Mouse (Mus musculus) CH12.LX (cell line): ENCODE results near the gene Cntnap1. TPM values are rescaled to one million over a fixed set of nuclear protein-coding genes. Genes with fewer than 3 reads are reported as not detected.

Experiments used
- DNase-seq: peaks from one replicate; pipeline ENCODE4 v3.0.0-alpha.2; 2013; ENCODE audit errors: extremely low read depth
- H3K27ac ChIP-seq: 2 replicates; pipeline ENCODE4 v1.5.1; 2012; ENCODE audit warnings: low read depth, mild to moderate bottlenecking, control low read depth, moderate library complexity; ENCODE audit not compliant: insufficient read depth
- H3K27me3 ChIP-seq: replicated peaks from 2 replicates; pipeline ENCODE3; 2012; ENCODE audit warnings: inconsistent platforms
- H3K36me3 ChIP-seq, 2 experiments: replicated peaks in 1 of 2; 2 replicates each; pipeline versions ENCODE3 to v1.6.1; 2012; ENCODE audit warnings: inconsistent platforms in 1 of 2, low read length in 1 of 2, mild to moderate bottlenecking in 1 of 2, mixed read lengths in 1 of 2, moderate library complexity in 1 of 2; ENCODE audit not compliant: control insufficient read depth in 1 of 2, insufficient read depth in 1 of 2
- H3K4me1 ChIP-seq, 2 experiments: 2 replicates each; pipeline ENCODE4 v1.6.1; 2012; ENCODE audit warnings: inconsistent platforms in 1 of 2, moderate library complexity in 1 of 2; ENCODE audit not compliant: insufficient read depth in 2 of 2, control insufficient read depth in 1 of 2
- H3K4me2 ChIP-seq: 2 replicates; pipeline ENCODE4 v1.6.1; 2012; ENCODE audit warnings: low read depth, mild to moderate bottlenecking, control low read depth; ENCODE audit not compliant: poor library complexity, insufficient read depth, severe bottlenecking
- H3K4me3 ChIP-seq, 3 experiments: fragments of 150-350 bp in 1 of 3; sonication (generic) in 1 of 3; replicated peaks in 1 of 3; 2 replicates each; pipeline versions ENCODE3 to v1.5.1; 2011 to 2012; ENCODE audit warnings: low read depth in 2 of 3, low read length in 2 of 3, mild to moderate bottlenecking in 2 of 3, moderate library complexity in 2 of 3, control low read depth in 1 of 3, improper control_type of control experiment in 1 of 3, inconsistent platforms in 1 of 3, mixed read lengths in 1 of 3; ENCODE audit not compliant: poor library complexity in 1 of 3
- H3K79me2 ChIP-seq: replicated peaks from 2 replicates; pipeline ENCODE4 v1.6.1; 2012; ENCODE audit warnings: mild to moderate bottlenecking, moderate library complexity; ENCODE audit not compliant: control insufficient read depth, poor library complexity, insufficient read depth, severe bottlenecking; ENCODE audit errors: extremely low read depth
- H3K9ac ChIP-seq: 2 replicates; pipeline ENCODE4 v1.6.1; 2012; ENCODE audit warnings: low read depth, mild to moderate bottlenecking, control low read depth, moderate library complexity; ENCODE audit not compliant: insufficient read depth
- H3K9me3 ChIP-seq: replicated peaks from 2 replicates; pipeline ENCODE3; 2012; ENCODE audit warnings: low read length, inconsistent platforms, mixed read lengths
- CHD1 ChIP-seq: IDR thresholded peaks from 2 replicates; pipeline ENCODE4 v1.6.1; 2012; ENCODE audit warnings: low read depth, low read length, improper control_type of control experiment, inconsistent platforms
- CTCF ChIP-seq, 2 experiments: IDR thresholded peaks in 1 of 2; conservative IDR thresholded peaks in 1 of 2; 2 replicates each; pipeline ENCODE4 v1.5.1; 2011 to 2012; ENCODE audit warnings: low read depth in 2 of 2, low read length in 2 of 2, improper control_type of control experiment in 1 of 2, inconsistent platforms in 1 of 2, mild to moderate bottlenecking in 1 of 2, moderate library complexity in 1 of 2
- ELF1 ChIP-seq: IDR thresholded peaks from 2 replicates; pipeline ENCODE4 v1.6.1; 2014; ENCODE audit warnings: low read depth, mild to moderate bottlenecking, inconsistent platforms, low read length, improper control_type of control experiment
- EP300 ChIP-seq: IDR thresholded peaks from 2 replicates; pipeline ENCODE4 v1.6.1; 2011; ENCODE audit warnings: low read length, improper control_type of control experiment
- ETS1 ChIP-seq: conservative IDR thresholded peaks from 2 replicates; pipeline ENCODE4 v1.6.1; 2012; ENCODE audit warnings: low read depth, mild to moderate bottlenecking, inconsistent platforms, low read length, improper control_type of control experiment, moderate library complexity
- GABPA ChIP-seq: IDR thresholded peaks from 2 replicates; pipeline ENCODE4 v1.6.1; 2012; ENCODE audit warnings: low read depth, low read length, improper control_type of control experiment, inconsistent platforms; ENCODE audit not compliant: insufficient replicate concordance
- HCFC1 ChIP-seq: IDR thresholded peaks from 2 replicates; pipeline ENCODE4 v1.6.1; 2012; ENCODE audit warnings: low read depth, mild to moderate bottlenecking, inconsistent platforms, low read length, improper control_type of control experiment
- IRF4 ChIP-seq: IDR thresholded peaks from 2 replicates; pipeline ENCODE4 v1.6.1; 2014; ENCODE audit warnings: low read depth, mild to moderate bottlenecking, inconsistent platforms, low read length, improper control_type of control experiment
- JUN ChIP-seq: IDR thresholded peaks from 2 replicates; pipeline ENCODE4 v1.6.1; 2011; ENCODE audit warnings: low read depth, mild to moderate bottlenecking, low read length, improper control_type of control experiment, moderate library complexity; ENCODE audit not compliant: insufficient read depth
- JUND ChIP-seq: conservative IDR thresholded peaks from 2 replicates; pipeline ENCODE4 v1.6.1; 2011; ENCODE audit warnings: low read depth, low read length, improper control_type of control experiment
- KAT2A ChIP-seq: IDR thresholded peaks from 2 replicates; pipeline ENCODE4 v1.6.1; 2012; ENCODE audit warnings: low read length, improper control_type of control experiment, inconsistent platforms; ENCODE audit not compliant: insufficient replicate concordance
- MAFK ChIP-seq: IDR thresholded peaks from 2 replicates; pipeline ENCODE4 v1.6.1; 2011; ENCODE audit warnings: low read length, improper control_type of control experiment; ENCODE audit not compliant: insufficient replicate concordance
- MAX ChIP-seq: IDR thresholded peaks from 2 replicates; pipeline ENCODE4 v1.6.1; 2011; ENCODE audit warnings: low read length, improper control_type of control experiment
- MAZ ChIP-seq: IDR thresholded peaks from 2 replicates; pipeline ENCODE4 v1.6.1; 2012; ENCODE audit warnings: low read depth, mild to moderate bottlenecking, inconsistent platforms, low read length, improper control_type of control experiment, moderate library complexity
- MEF2A ChIP-seq: IDR thresholded peaks from 2 replicates; pipeline ENCODE4 v1.6.1; 2014; ENCODE audit warnings: low read depth, mild to moderate bottlenecking, inconsistent platforms, low read length, improper control_type of control experiment, borderline replicate concordance
- MXI1 ChIP-seq: IDR thresholded peaks from 2 replicates; pipeline ENCODE4 v1.6.1; 2011; ENCODE audit warnings: mild to moderate bottlenecking, low read depth, low read length, improper control_type of control experiment
- MYC ChIP-seq: IDR thresholded peaks from 2 replicates; pipeline ENCODE4 v1.6.1; 2011; ENCODE audit warnings: low read depth, mild to moderate bottlenecking, improper control_type of control experiment, low read length
- NELFE ChIP-seq: IDR thresholded peaks from 2 replicates; pipeline ENCODE4 v1.6.1; 2011; ENCODE audit warnings: low read depth, low read length, improper control_type of control experiment
- NRF1 ChIP-seq: IDR thresholded peaks from 2 replicates; pipeline ENCODE4 v1.6.1; 2014; ENCODE audit warnings: low read depth, mild to moderate bottlenecking, inconsistent platforms, low read length, improper control_type of control experiment, moderate library complexity
- PAX5 ChIP-seq: IDR thresholded peaks from 2 replicates; pipeline ENCODE4 v1.6.1; 2012; ENCODE audit warnings: low read length, inconsistent platforms, mixed read lengths
- POLR2A ChIP-seq: IDR thresholded peaks from 2 replicates; pipeline ENCODE4 v1.6.1; 2011; ENCODE audit warnings: low read depth, mild to moderate bottlenecking, improper control_type of control experiment, low read length
- RAD21 ChIP-seq: IDR thresholded peaks from 2 replicates; pipeline ENCODE4 v1.6.1; 2011; ENCODE audit warnings: low read depth, mild to moderate bottlenecking, low read length, improper control_type of control experiment, moderate library complexity
- RCOR1 ChIP-seq: conservative IDR thresholded peaks from 2 replicates; pipeline ENCODE4 v1.6.1; 2012; ENCODE audit warnings: low read depth, mild to moderate bottlenecking, inconsistent platforms, low read length, improper control_type of control experiment
- SMC3 ChIP-seq: IDR thresholded peaks from 2 replicates; pipeline ENCODE4 v1.6.1; 2011; ENCODE audit warnings: low read depth, low read length, improper control_type of control experiment
- TBP ChIP-seq: conservative IDR thresholded peaks from 2 replicates; pipeline ENCODE4 v1.6.1; 2011; ENCODE audit warnings: low read depth, low read length, improper control_type of control experiment
- TCF12 ChIP-seq: IDR thresholded peaks from 2 replicates; pipeline ENCODE4 v1.6.1; 2014; ENCODE audit warnings: low read depth, mild to moderate bottlenecking, inconsistent platforms, low read length, improper control_type of control experiment
- UBTF ChIP-seq: IDR thresholded peaks from 2 replicates; pipeline ENCODE4 v1.6.1; 2012; ENCODE audit warnings: low read depth, mild to moderate bottlenecking, inconsistent platforms, low read length, improper control_type of control experiment, moderate library complexity
- USF1 ChIP-seq: IDR thresholded peaks from 2 replicates; pipeline ENCODE4 v1.6.1; 2014; ENCODE audit warnings: low read depth, mild to moderate bottlenecking, inconsistent platforms, low read length, improper control_type of control experiment
- USF2 ChIP-seq: conservative IDR thresholded peaks from 2 replicates; pipeline ENCODE4 v1.6.1; 2011; ENCODE audit warnings: low read depth, low read length, improper control_type of control experiment
- ZC3H11A ChIP-seq: IDR thresholded peaks from 2 replicates; pipeline ENCODE4 v1.6.1; 2012; ENCODE audit warnings: low read depth, mild to moderate bottlenecking, inconsistent platforms, low read length, improper control_type of control experiment
- ZKSCAN1 ChIP-seq: IDR thresholded peaks from 2 replicates; pipeline ENCODE4 v1.6.1; 2012; ENCODE audit warnings: low read depth, inconsistent platforms, low read length, improper control_type of control experiment, borderline replicate concordance
- ZMIZ1 ChIP-seq: IDR thresholded peaks from 2 replicates; pipeline ENCODE4 v1.6.1; 2012; ENCODE audit warnings: low read depth, mild to moderate bottlenecking, inconsistent platforms, low read length, improper control_type of control experiment
- ZNF384 ChIP-seq: IDR thresholded peaks from 2 replicates; pipeline ENCODE4 v1.6.1; 2012; ENCODE audit warnings: low read depth, low read length, improper control_type of control experiment, inconsistent platforms
- dilution Hi-C: fragments of 300-500 bp; cut with MboI; formaldehyde crosslinking; loops from 2 replicates; pipeline ENCODE4 v1.14.3; 2020; ENCODE audit warnings: low sequenced_read_pairs; ENCODE audit not compliant: extremely low pct_unique_long_range_greater_than_20kb, extremely low pct_ligation_motif_present
- in situ Hi-C: fragments of 300-500 bp; cut with MboI; formaldehyde crosslinking; loops from 3 replicates; pipeline ENCODE4 v1.14.3; 2019; ENCODE audit warnings: low sequenced_read_pairs, low pct_ligation_motif_present, low pct_unique_long_range_greater_than_20kb, mixed read lengths
- polyA plus RNA-seq: library from polyadenylated mRNA; unstranded; fragments of >175 nt; gene quantifications from 2 replicates; pipeline ENCODE4 v1.2.1, GENCODE M21; 2012; ENCODE audit warnings: low read depth; ENCODE audit not compliant: insufficient read length
- total RNA-seq, 2 experiments: library from RNA; depleted of rRNA; stranded (reverse); fragments of 300-350 nt in 1 of 2; fragments of >200 nt in 1 of 2; gene quantifications; 2 replicates each; pipeline ENCODE4 v1.2.3; 2012 to 2014

The Cntnap1 gene
- total and polyA plus RNA-seq, 3 experiments = 4.4 to 19.5 (median 15.6) TPM

DNA sequence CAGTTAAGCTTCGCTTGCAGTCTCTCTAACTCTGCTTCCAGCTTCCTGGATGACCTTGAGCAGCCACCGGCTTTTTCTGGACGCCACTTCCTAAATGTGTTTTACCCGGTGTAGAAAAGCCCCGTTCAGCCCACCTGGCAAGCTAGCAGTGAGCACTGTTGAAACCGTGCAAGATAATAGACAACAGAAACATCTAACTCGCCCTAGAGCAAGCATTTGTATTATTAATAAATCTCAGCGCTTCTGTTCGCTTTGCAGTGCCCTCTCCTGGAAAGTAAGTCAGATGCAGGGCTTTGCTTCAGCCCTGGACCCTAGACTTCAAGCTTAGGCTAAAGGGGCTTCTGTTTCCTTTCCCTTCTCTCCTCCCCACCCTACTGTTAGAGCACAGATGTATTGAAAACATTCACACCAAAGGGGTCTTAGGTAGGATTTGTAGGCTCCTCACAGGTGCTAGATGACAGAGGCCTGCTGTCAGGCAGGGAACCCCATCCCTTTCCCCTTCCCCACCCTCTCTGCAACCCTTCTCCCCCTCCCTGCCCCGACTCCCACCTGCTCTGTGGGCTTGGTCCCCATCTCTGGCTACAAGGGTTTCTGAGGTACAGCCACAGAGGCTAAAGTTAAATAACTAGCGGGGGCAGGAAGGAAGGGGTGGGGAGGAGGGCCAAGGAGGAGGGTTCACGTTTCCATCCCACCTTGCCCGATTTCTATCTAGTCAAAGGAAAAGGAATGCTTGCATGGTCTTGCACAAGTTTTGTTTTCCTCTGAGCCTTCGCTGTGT, 4.7 kb downstream of the Cntnap1 start, which contains the start of gene Ccr10 (continued):
- TF ChIP-seq USF2 (no peak), NRF1 (0 out of 2 replicates have a peak, but pooled peaks have one; percentile 17), ZNF384 (peak; percentile 6; the same call in 1 of the 2 replicates), MAZ (no peak; the same call in none of the 2 replicates), ZMIZ1 (0 out of 2 replicates have a peak, but pooled peaks have one; percentile 22), MEF2A (peak; percentile 18; the same call in 1 of the 2 replicates), MAX (peak; percentile 63; the same call in 1 of the 2 replicates), ZKSCAN1 (no peak), NELFE (peak; percentile 48), UBTF (no peak; the same call in 1 of the 2 replicates), HCFC1 (peak; percentile 42; the same call in 1 of the 2 replicates), TCF12 (peak; percentile 45; the same call in 1 of the 2 replicates), RAD21 (peak; percentile 43)

GRCm38 (mm10) chr11:101175636-101176116, 5.4 kb downstream of the Cntnap1 start:
- Histone ChIP-seq H3K4me1 (peaks cover 9 to 70% of the 10 kb centered on the region in 2 experiments), H3K9me3 (no peaks in the 10 kb centered on the region), H3K36me3 (peaks cover 5 to 29% of the 10 kb centered on the region in 2 experiments), H3K27ac (peak overlapping the region; percentile 78), H3K27me3 (peaks cover under 1% of the 10 kb centered on the region), H3K9ac (peak overlapping the region; percentile 54), H3K4me3 (peak overlapping the region; percentile 64 to 79 (median 68)), H3K4me2 (peak overlapping the region; percentile 91), H3K79me2 (peaks cover 12% of the 10 kb centered on the region)
- dilution Hi-C loops = no loop called here
- peak; percentile 90 for DNase-seq
- in situ Hi-C loops = no loop called here
- TF ChIP-seq ELF1 (no peak), KAT2A (no peak), ZMIZ1 (no peak), JUN (no peak), ETS1 (peak; percentile 75), USF2 (no peak), MAZ (peak; percentile 90), GABPA (no peak), NELFE (no peak), NRF1 (peak; percentile 90), USF1 (no peak), RCOR1 (no peak; the same call in 1 of the 2 replicates), TCF12 (peak; percentile 57), MAFK (no peak), MEF2A (peak; percentile 69; the same call in 1 of the 2 replicates), MXI1 (peak; percentile 89; the same call in 1 of the 2 replicates), UBTF (no peak), TBP (no peak), IRF4 (0 out of 2 replicates have a peak, but pooled peaks have one; percentile 22), SMC3 (no peak), ZC3H11A (no peak), POLR2A (no peak; the same call in 1 of the 2 replicates), PAX5 (no peak), EP300 (no peak), RAD21 (no peak), MYC (no peak; the same call in 1 of the 2 replicates), CHD1 (peak; percentile 95), CTCF (conservative IDR thresholded peaks at IDR 0.05 in 1 of 2, IDR thresholded peaks at IDR 0.05 in 1 of 2; ENCODE audit: low read depth in 2 of 2, low read length in 2 of 2) (no peak), JUND (no peak)
